Mouse (Mus musculus) small intestine, adult 2 months (tissue): ENCODE data around the gene Fam53b. TPM values are rescaled to one million over a fixed set of nuclear protein-coding genes. Genes with fewer than 3 reads are reported as not detected.

Experiments
- H3K27ac ChIP-seq: fragments of 200-500 bp; 2 replicates; pipeline ENCODE4 v1.5.1; 2012; ENCODE audit warnings: low read depth, low read length, control low read depth, inconsistent platforms; ENCODE audit not compliant: insufficient read depth
- H3K27me3 ChIP-seq: fragments of 200-500 bp; 2 replicates; pipeline ENCODE4 v1.6.1; 2012; ENCODE audit warnings: mild to moderate bottlenecking, moderate library complexity, low read length, inconsistent platforms; ENCODE audit not compliant: control insufficient read depth, insufficient read depth
- H3K36me3 ChIP-seq: fragments of 200-500 bp; 2 replicates; pipeline ENCODE4 v1.6.1; 2012; ENCODE audit warnings: mild to moderate bottlenecking, low read length, control low read depth, inconsistent platforms; ENCODE audit not compliant: control insufficient read depth, insufficient read depth
- H3K4me1 ChIP-seq: fragments of 200-500 bp; 2 replicates; pipeline ENCODE4 v1.6.1; 2012; ENCODE audit warnings: low read length, inconsistent platforms, mixed read lengths; ENCODE audit not compliant: control insufficient read depth, insufficient read depth, insufficient read length
- H3K4me3 ChIP-seq: fragments of 200-500 bp; 2 replicates; pipeline ENCODE4 v1.5.1; 2012; ENCODE audit warnings: low read depth, mild to moderate bottlenecking, control low read depth, inconsistent platforms, low read length, moderate library complexity
- CTCF ChIP-seq: fragments of 200-500 bp; IDR thresholded peaks from 2 replicates; pipeline ENCODE4 v1.5.1; 2012; ENCODE audit warnings: low read depth, mild to moderate bottlenecking, control low read depth, inconsistent platforms, low read length, moderate library complexity, mixed read lengths; ENCODE audit not compliant: insufficient replicate concordance, insufficient read length; ENCODE audit errors: extremely low read depth
- POLR2A ChIP-seq: fragments of 200-500 bp; IDR thresholded peaks from 2 replicates; pipeline ENCODE4 v1.6.1; 2012; ENCODE audit warnings: low read depth, mild to moderate bottlenecking, control low read depth, inconsistent platforms, low read length, moderate library complexity
- WGBS: fragments of 180-500 bp; shearing (Covaris S2); methylation state at CpG from one replicate; pipeline ENCODE4 v1.1.7; 2018; 5-methylcytosine and 5-hydroxymethylcytosine counted together
- polyA plus RNA-seq: library from polyadenylated mRNA; depleted of rRNA; stranded (reverse); fragments of >200 nt; gene quantifications from 2 replicates; pipeline ENCODE4 v1.2.3, GENCODE M21; 2012

The Fam53b gene
- polyA plus RNA-seq, 1 experiment = 55.7 TPM

- H3K27me3 ChIP-seq = no peaks in the 10 kb centered on the region
- H3K36me3 ChIP-seq = no peaks in the 10 kb centered on the region
- H3K4me1 ChIP-seq = peaks cover 2% of the 10 kb centered on the region; the same call in 1 of the 2 replicates
- H3K27ac ChIP-seq = no peak overlapping the region
- no peak for TF ChIP-seq POLR2A
- TF ChIP-seq CTCF = no peak
- no peak overlapping the region for H3K4me3 ChIP-seq
- WGBS = 63% methylated on average over 5 of the region's 5 CpGs
These were observed 124.0 kb downstream of the Fam53b start for GRCm38 (mm10) chr7:132689722-132690121.

GRCm38 (mm10) chr7:132688721-132689120, 125.0 kb downstream of the Fam53b start:
- TF ChIP-seq CTCF (no peak), POLR2A (no peak)
- WGBS = 61% methylated on average over 5 of the region's 5 CpGs
- Histone ChIP-seq H3K27ac (no peak overlapping the region), H3K36me3 (no peaks in the 10 kb centered on the region), H3K4me1 (peaks cover 2% of the 10 kb centered on the region; the same call in 1 of the 2 replicates), H3K4me3 (no peak overlapping the region), H3K27me3 (no peaks in the 10 kb centered on the region)

GRCm38 (mm10) chr7:132687897-132688296, 125.8 kb downstream of the Fam53b start:
- Histone ChIP-seq H3K36me3 (no peaks in the 10 kb centered on the region), H3K27ac (peak overlapping the region; percentile 18; the same call in 1 of the 2 replicates), H3K4me3 (no peak overlapping the region), H3K27me3 (no peaks in the 10 kb centered on the region), H3K4me1 (peaks cover 2% of the 10 kb centered on the region; the same call in 1 of the 2 replicates)
- TF ChIP-seq POLR2A = no peak
- no peak for TF ChIP-seq CTCF
- WGBS = 63% methylated on average over 2 of the region's 2 CpGs

- H3K27ac ChIP-seq = no peak overlapping the region
- H3K27me3 ChIP-seq = no peaks in the 10 kb centered on the region
- TF ChIP-seq CTCF (no peak), POLR2A (no peak)
- H3K4me1 ChIP-seq = peaks cover 2% of the 10 kb centered on the region; the same call in 1 of the 2 replicates
- WGBS = 91% methylated on average over 3 of the region's 3 CpGs
- H3K4me3 ChIP-seq = no peak overlapping the region
- no peaks in the 10 kb centered on the region for H3K36me3 ChIP-seq
These were observed 127.2 kb downstream of the Fam53b start for GRCm38 (mm10) chr7:132686515-132686914.

- Histone ChIP-seq H3K4me1 (peaks cover 8% of the 10 kb centered on the region; the same call in 1 of the 2 replicates), H3K27me3 (no peaks in the 10 kb centered on the region), H3K4me3 (no peak overlapping the region), H3K27ac (no peak overlapping the region), H3K36me3 (no peaks in the 10 kb centered on the region)
- TF ChIP-seq CTCF = no peak
- WGBS = 87% methylated on average over 4 of the region's 4 CpGs
These were observed 129.8 kb downstream of the Fam53b start for GRCm38 (mm10) chr7:132683923-132684322.

GRCm38 (mm10) chr7:132682901-132683300, 130.8 kb downstream of the Fam53b start:
- Histone ChIP-seq H3K4me3 (no peak overlapping the region), H3K27ac (no peak overlapping the region), H3K4me1 (peaks cover 13% of the 10 kb centered on the region; the same call in 1 of the 2 replicates), H3K36me3 (no peaks in the 10 kb centered on the region), H3K27me3 (no peaks in the 10 kb centered on the region)
- whole genome bisulfite sequencing = 72% methylated on average over 3 of the region's 3 CpGs
- TF ChIP-seq POLR2A = no peak
- TF ChIP-seq CTCF = no peak

GRCm38 (mm10) chr7:132682336-132682735, 131.3 kb downstream of the Fam53b start:
- Histone ChIP-seq H3K36me3 (no peaks in the 10 kb centered on the region), H3K27me3 (no peaks in the 10 kb centered on the region), H3K27ac (no peak overlapping the region), H3K4me1 (peaks cover 11% of the 10 kb centered on the region; the same call in 1 of the 2 replicates), H3K4me3 (no peak overlapping the region)
- TF ChIP-seq POLR2A (no peak), CTCF (no peak)
- WGBS = 95% methylated on average over 3 of the region's 3 CpGs
